In the genomic region with DNA sequence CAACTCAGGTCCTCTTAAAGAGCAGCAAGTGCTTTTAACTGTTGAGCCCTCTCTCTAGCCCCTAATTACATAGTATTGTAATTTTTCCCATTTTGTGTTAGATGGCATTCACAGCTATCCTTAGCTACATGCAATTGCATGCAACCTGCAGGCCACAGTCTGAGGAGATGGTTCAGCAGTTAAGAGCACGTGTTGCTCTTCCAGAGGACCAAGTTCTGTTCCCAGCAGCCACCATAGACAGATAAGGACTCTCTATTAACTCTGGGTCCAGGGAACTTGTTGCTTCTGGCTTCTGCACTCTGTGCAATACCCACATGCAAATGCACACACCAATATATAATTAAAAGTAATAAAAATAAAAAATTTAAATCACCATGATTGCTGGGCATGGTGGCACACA, we compare ENCODE assay signal across 20 mouse cellular contexts. TPM values are rescaled to one million over a fixed set of nuclear protein-coding genes. Genes with fewer than 3 reads are reported as not detected.
A peak's percentile ranks its signal among the peaks of the same experiment; 100 is the strongest.
DNase-seq lines count a peak whose midpoint lies in the region; ATAC-seq and TF ChIP-seq lines count a peak whose summit lies in the region.
"Had no signal": no experiment of that assay in that cellular context is flagged by ENCODE, and none has a peak within 500 bp of the region (broad histone marks: within the 10 kb centered on the region; RNA-seq: fewer than 3 reads in every experiment).

No protein-coding gene starts in this region.

- peak in 1 of 2 experiments; percentile 26; a peak in 1 of 4 replicates for TF ChIP-seq EP300 in MEL (IDR thresholded peaks at IDR 0.05; ENCODE audit: low read depth in 1 of 2, low read length in 2 of 2)
- no peak for TF ChIP-seq EP300 in lung, postnatal 0 days (IDR thresholded peaks at IDR 0.05)

- H3K36me3 ChIP-seq in liver, embryonic 15.5 days (replicated peaks), result no peaks in the 10 kb centered on the region
- no peaks in the 10 kb centered on the region for H3K36me3 ChIP-seq in liver, embryonic 12.5 days
- H3K36me3 ChIP-seq in MEL (ENCODE audit: control insufficient read depth in 1 of 2, insufficient read depth in 2 of 2, low read length in 2 of 2), result peaks cover 0 to 8% of the 10 kb centered on the region in 2 experiments; a peak in 2 of 4 replicates
- no peaks in the 10 kb centered on the region for H3K36me3 ChIP-seq in lung, postnatal 0 days (ENCODE audit: insufficient read depth, low read length)
- H3K36me3 ChIP-seq: hindbrain, embryonic 12.5 days; hindbrain, embryonic 15.5 days had no signal

- whole genome bisulfite sequencing in liver, embryonic 15.5 days (ENCODE audit: insufficient replicate concordance), result 32% methylated on average over 1 of the region's 1 CpGs
- 28% methylated on average over 1 of the region's 1 CpGs for WGBS in liver, embryonic 12.5 days (ENCODE audit: insufficient replicate concordance)
- WGBS in lung, postnatal 0 days, result 60% methylated on average over 1 of the region's 1 CpGs

- no peak for TF ChIP-seq CTCF in MEL (IDR thresholded peaks at IDR 0.05 in 2 of 3, conservative IDR thresholded peaks at IDR 0.05 in 1 of 3; ENCODE audit: control insufficient read depth in 1 of 3, insufficient read depth in 1 of 3, low read depth in 2 of 3, low read length in 3 of 3, poor library complexity in 1 of 3, severe bottlenecking in 1 of 3)
- no peak for TF ChIP-seq CTCF in bone marrow macrophage, adult 2 months (IDR thresholded peaks at IDR 0.05; ENCODE audit: low read depth, low read length)
- no peak for TF ChIP-seq CTCF in lung, postnatal 0 days (IDR thresholded peaks at IDR 0.05)

- peak; percentile 40 for DNase-seq in MEL (ENCODE audit: low read depth, low spot score)
- DNase-seq in frontal cortex, postnatal 10 days (ENCODE audit: low spot score in 2 of 2), result no peak
- no peak for DNase-seq in lung, postnatal 0 days (ENCODE audit: low spot score)
- DNase-seq: adrenal gland, adult 8-10 months; adrenal gland, postnatal 25 days; cerebellum, adult 18-20 months; cerebellum, adult 9-10 months; cerebellum, postnatal 14 days; gastrocnemius, postnatal 10 days; gastrocnemius, postnatal 36 days had no signal

- TF ChIP-seq RAD21 in MEL (IDR thresholded peaks at IDR 0.05; ENCODE audit: low read depth, low read length), result no peak

- H3K4me3 ChIP-seq in liver, embryonic 15.5 days (replicated peaks), result no peak overlapping the region
- H3K4me3 ChIP-seq in liver, embryonic 12.5 days, result no peak overlapping the region
- H3K4me3 ChIP-seq in MEL (ENCODE audit: control insufficient read depth in 1 of 2, insufficient read depth in 1 of 2, low read depth in 2 of 2, low read length in 2 of 2), result no peak overlapping the region
- no peak overlapping the region for H3K4me3 ChIP-seq in bone marrow macrophage, adult 2 months (ENCODE audit: insufficient read depth, low read length)
- no peak overlapping the region for H3K4me3 ChIP-seq in lung, postnatal 0 days (ENCODE audit: low read depth, low read length)

- H3K4me1 ChIP-seq in liver, embryonic 15.5 days (replicated peaks), result peaks cover 53% of the 10 kb centered on the region
- peaks cover 53% of the 10 kb centered on the region for H3K4me1 ChIP-seq in liver, embryonic 12.5 days
- H3K4me1 ChIP-seq in MEL (ENCODE audit: control insufficient read depth in 1 of 2, insufficient read depth in 2 of 2, low read length in 2 of 2), result peaks cover 8 to 30% of the 10 kb centered on the region in 2 experiments; a peak in 3 of 4 replicates
- peaks cover 49% of the 10 kb centered on the region for H3K4me1 ChIP-seq in bone marrow macrophage, adult 2 months (ENCODE audit: control insufficient read depth, insufficient read depth, low read length)
- peaks cover 8% of the 10 kb centered on the region for H3K4me1 ChIP-seq in lung, postnatal 0 days (ENCODE audit: insufficient read depth, low read depth, low read length)

- H3K9ac ChIP-seq in liver, embryonic 15.5 days, result no peak overlapping the region
- H3K9ac ChIP-seq in liver, embryonic 12.5 days, result no peak overlapping the region
- no peak overlapping the region for H3K9ac ChIP-seq in MEL (ENCODE audit: control insufficient read depth, low read depth, low read length, poor library complexity, severe bottlenecking)
- no peak overlapping the region for H3K9ac ChIP-seq in lung, postnatal 0 days (replicated peaks; ENCODE audit: low read depth)
- H3K9ac ChIP-seq: hindbrain, embryonic 12.5 days had no signal

- H3K79me2 ChIP-seq in MEL (ENCODE audit: control insufficient read depth, insufficient read depth, low read length, poor library complexity), result no peaks in the 10 kb centered on the region

- peaks cover 55% of the 10 kb centered on the region for H3K27me3 ChIP-seq in liver, embryonic 15.5 days
- H3K27me3 ChIP-seq in liver, embryonic 12.5 days (replicated peaks), result peaks cover 73% of the 10 kb centered on the region
- no peaks in the 10 kb centered on the region for H3K27me3 ChIP-seq in MEL (ENCODE audit: control insufficient read depth in 1 of 2, insufficient read depth in 2 of 2, low read length in 2 of 2)
- no peaks in the 10 kb centered on the region for H3K27me3 ChIP-seq in lung, postnatal 0 days (replicated peaks; ENCODE audit: insufficient read depth, low read length)

- H3K9me3 ChIP-seq in liver, embryonic 15.5 days (replicated peaks), result no peaks in the 10 kb centered on the region
- H3K9me3 ChIP-seq in liver, embryonic 12.5 days (replicated peaks), result no peaks in the 10 kb centered on the region
- H3K9me3 ChIP-seq in MEL (replicated peaks; ENCODE audit: insufficient read depth, low read length), result no peaks in the 10 kb centered on the region
- no peaks in the 10 kb centered on the region for H3K9me3 ChIP-seq in lung, postnatal 0 days (ENCODE audit: low read length)
- H3K9me3 ChIP-seq: hindbrain, embryonic 12.5 days; hindbrain, embryonic 15.5 days had no signal

- 0 out of 2 replicates have a peak overlapping the region, but pooled peaks have one; percentile 20 for H3K27ac ChIP-seq in liver, embryonic 15.5 days (replicated peaks)
- H3K27ac ChIP-seq in liver, embryonic 12.5 days, result no peak overlapping the region
- H3K27ac ChIP-seq in MEL (ENCODE audit: control insufficient read depth, low read depth, low read length), result no peak overlapping the region
- H3K27ac ChIP-seq in bone marrow macrophage, adult 2 months (ENCODE audit: insufficient read depth, low read depth, low read length), result peak overlapping the region; percentile 85
- no peak overlapping the region for H3K27ac ChIP-seq in lung, postnatal 0 days (ENCODE audit: low read length)
- H3K27ac ChIP-seq: hindbrain, embryonic 12.5 days; hindbrain, embryonic 15.5 days had no signal

- TF ChIP-seq POLR2A in MEL (IDR thresholded peaks at IDR 0.05; ENCODE audit: control insufficient read depth in 1 of 2, insufficient read depth in 1 of 2, low read depth in 1 of 2, low read length in 2 of 2, poor library complexity in 1 of 2), result no peak
- TF ChIP-seq POLR2A in bone marrow macrophage, adult 2 months (IDR thresholded peaks at IDR 0.05; ENCODE audit: borderline replicate concordance, low read depth, low read length), result no peak

- no peak overlapping the region for H3K4me2 ChIP-seq in liver, embryonic 15.5 days
- no peak overlapping the region for H3K4me2 ChIP-seq in liver, embryonic 12.5 days
- no peak overlapping the region for H3K4me2 ChIP-seq in lung, postnatal 0 days (replicated peaks; ENCODE audit: low read depth, low read length)

- no peak for ATAC-seq in liver, embryonic 15.5 days (ENCODE audit: insufficient read depth)
- no peak for ATAC-seq in liver, embryonic 12.5 days
- ATAC-seq in lung, postnatal 0 days, result no peak
- ATAC-seq: forebrain, embryonic 14.5 days had no signal

RNA-seq across cellular contexts. Expression of gene Arl5c, which starts 0.7 kb away (rescaled TPM):
- polyA plus RNA-seq in liver, embryonic 15.5 days (2015; fragmentation: Nextera tagmentation; extraction: Ambion mirVana), result 7.4 and 8.3 TPM in 2 replicates
- 15.6 and 17.1 TPM in 2 replicates for polyA plus RNA-seq in liver, embryonic 12.5 days (2016; fragmentation: Nextera tagmentation; extraction: Ambion mirVana)
- 1.2 and 1.3 TPM in 2 replicates for total RNA-seq in MEL (2012; rRNA removed)
- polyA plus RNA-seq in MEL (2012; ENCODE audit: insufficient read depth in 1 of 2, insufficient read length in 2 of 2, low read depth in 1 of 2, low replicate concordance in 2 of 2, missing spikeins in 1 of 2), result 10 to 100 TPM in 1 of 2 experiments, not detected in 1; 10.4 TPM
- polyA plus RNA-seq in bone marrow macrophage, adult 2 months (2012; ENCODE audit: insufficient read depth, insufficient read length, missing spikeins), result 128 and 134 TPM in 2 replicates
- polyA plus RNA-seq in lung, postnatal 0 days (2015; fragmentation: Nextera tagmentation; extraction: Ambion mirVana), result 4.6 and 6.5 TPM in 2 replicates

RNA-seq across cellular contexts. Expression of gene Plxdc1, which starts 10.4 kb away (rescaled TPM):
- polyA plus RNA-seq in liver, embryonic 15.5 days (2015; fragmentation: Nextera tagmentation; extraction: Ambion mirVana), result 0.74 and 0.75 TPM in 2 replicates
- polyA plus RNA-seq in liver, embryonic 12.5 days (2016; fragmentation: Nextera tagmentation; extraction: Ambion mirVana), result 0.33 and 0.38 TPM in 2 replicates
- total RNA-seq in MEL (2012; rRNA removed), result 13.1 and 15.1 TPM in 2 replicates
- 10 to 100 TPM in 1 of 2 experiments, not detected in 1; 24.5 TPM for polyA plus RNA-seq in MEL (2012; ENCODE audit: insufficient read depth in 1 of 2, insufficient read length in 2 of 2, low read depth in 1 of 2, low replicate concordance in 2 of 2, missing spikeins in 1 of 2)
- 25.5 and 30.4 TPM in 2 replicates for polyA plus RNA-seq in bone marrow macrophage, adult 2 months (2012; ENCODE audit: insufficient read depth, insufficient read length, missing spikeins)
- 1.7 TPM in 2 replicates for polyA plus RNA-seq in lung, postnatal 0 days (2015; fragmentation: Nextera tagmentation; extraction: Ambion mirVana)
- polyA plus RNA-seq: heart, embryonic 11.5 days had no signal

RNA-seq across cellular contexts. Expression of gene Cacnb1, which starts 26.1 kb away (rescaled TPM):
- polyA plus RNA-seq in liver, embryonic 15.5 days (2015; fragmentation: Nextera tagmentation; extraction: Ambion mirVana), result 1.1 and 1.6 TPM in 2 replicates
- polyA plus RNA-seq in liver, embryonic 12.5 days (2016; fragmentation: Nextera tagmentation; extraction: Ambion mirVana), result 0.95 and 1.0 TPM in 2 replicates
- total RNA-seq in MEL (2012; rRNA removed), result 1.8 and 2.3 TPM in 2 replicates
- 1 to 10 TPM in 1 of 2 experiments, not detected in 1; 4.4 TPM for polyA plus RNA-seq in MEL (2012; ENCODE audit: insufficient read depth in 1 of 2, insufficient read length in 2 of 2, low read depth in 1 of 2, low replicate concordance in 2 of 2, missing spikeins in 1 of 2)
- polyA plus RNA-seq in bone marrow macrophage, adult 2 months (2012; ENCODE audit: insufficient read depth, insufficient read length, missing spikeins), result 9.6 and 9.7 TPM in 2 replicates
- polyA plus RNA-seq in lung, postnatal 0 days (2015; fragmentation: Nextera tagmentation; extraction: Ambion mirVana), result 3.5 and 4.0 TPM in 2 replicates

RNA-seq across cellular contexts. Expression of gene Rpl19, which starts 29.8 kb away (rescaled TPM):
- 535 and 549 TPM in 2 replicates for polyA plus RNA-seq in liver, embryonic 15.5 days (2015; fragmentation: Nextera tagmentation; extraction: Ambion mirVana)
- polyA plus RNA-seq in liver, embryonic 12.5 days (2016; fragmentation: Nextera tagmentation; extraction: Ambion mirVana), result 869 and 913 TPM in 2 replicates
- total RNA-seq in MEL (2012; rRNA removed), result 4,634 and 4,715 TPM in 2 replicates
- polyA plus RNA-seq in MEL (2012; ENCODE audit: insufficient read depth in 1 of 2, insufficient read length in 2 of 2, low read depth in 1 of 2, low replicate concordance in 2 of 2, missing spikeins in 1 of 2), result 1,000 to 10,000 TPM in 1 of 2 experiments, 100 to 1,000 TPM in 1; 210 to 2,650 TPM
- 1,270 and 1,466 TPM in 2 replicates for polyA plus RNA-seq in bone marrow macrophage, adult 2 months (2012; ENCODE audit: insufficient read depth, insufficient read length, missing spikeins)
- 750 and 817 TPM in 2 replicates for polyA plus RNA-seq in lung, postnatal 0 days (2015; fragmentation: Nextera tagmentation; extraction: Ambion mirVana)

RNA-seq across cellular contexts. Expression of gene Stac2, which starts 56.6 kb away (rescaled TPM):
- polyA plus RNA-seq in liver, embryonic 15.5 days (2015; fragmentation: Nextera tagmentation; extraction: Ambion mirVana), result 0.06 TPM in 1 of 2 replicates, not detected in the other
- polyA plus RNA-seq in liver, embryonic 12.5 days (2016; fragmentation: Nextera tagmentation; extraction: Ambion mirVana), result 0.07 and 0.10 TPM in 2 replicates
- total RNA-seq in MEL (2012; rRNA removed), result not detected in 2 replicates
- under 1 TPM in 1 of 2 experiments, not detected in 1; 0.04 TPM for polyA plus RNA-seq in MEL (2012; ENCODE audit: insufficient read depth in 1 of 2, insufficient read length in 2 of 2, low read depth in 1 of 2, low replicate concordance in 2 of 2, missing spikeins in 1 of 2)
- polyA plus RNA-seq in bone marrow macrophage, adult 2 months (2012; ENCODE audit: insufficient read depth, insufficient read length, missing spikeins), result 4.1 and 4.3 TPM in 2 replicates
- polyA plus RNA-seq in lung, postnatal 0 days (2015; fragmentation: Nextera tagmentation; extraction: Ambion mirVana), result 0.10 and 0.11 TPM in 2 replicates
- total RNA-seq: granulocyte monocyte progenitor cell, adult 5-6 weeks; hematopoietic stem cell, adult 5-6 weeks had no signal
- polyA plus RNA-seq: CD4-positive, CD25-positive, alpha-beta regulatory T cell, adult 4 months had no signal

Comparison
In these comparisons a context has a peak if more than half of its experiments do, and no peak if none do; other contexts are left out.
1. H3K27ac ChIP-seq: peak in liver, embryonic 15.5 days (single experiment) and bone marrow macrophage, adult 2 months (single experiment); none in liver, embryonic 12.5 days (single experiment), MEL (single experiment) and lung, postnatal 0 days (single experiment).